Mouse (Mus musculus) midbrain, embryonic 16.5 days (tissue): ENCODE results near the gene Osbp2. TPM values are rescaled to one million over a fixed set of nuclear protein-coding genes. Genes with fewer than 3 reads are reported as not detected.

Experiments used
- ATAC-seq: fragments of 200-750 bp; cut with Nextera tagmentation; 2 replicates; pipeline ENCODE4 v1.8.0; 2017; ENCODE audit warnings: moderate TSS enrichment
- H3K27ac ChIP-seq: fragments of 300-500 bp; sonication (generic); 2 replicates; pipeline ENCODE4 v1.5.1; 2014; ENCODE audit warnings: mild to moderate bottlenecking, low read length, mixed read lengths
- H3K27me3 ChIP-seq: fragments of 300-500 bp; sonication (generic); 2 replicates; pipeline ENCODE4 v1.6.1; 2014; ENCODE audit warnings: low read depth, low read length, mixed read lengths; ENCODE audit not compliant: control insufficient read depth, insufficient read depth
- H3K36me3 ChIP-seq: fragments of 300-500 bp; sonication (generic); 2 replicates; pipeline ENCODE4 v1.6.1; 2014; ENCODE audit warnings: mild to moderate bottlenecking, low read length, moderate library complexity, mixed read lengths; ENCODE audit not compliant: control insufficient read depth, insufficient read depth
- H3K4me1 ChIP-seq: fragments of 300-500 bp; sonication (generic); 2 replicates; pipeline ENCODE4 v1.6.1; 2014; ENCODE audit warnings: mild to moderate bottlenecking, low read length, mixed read lengths; ENCODE audit not compliant: control insufficient read depth, insufficient read depth
- H3K4me2 ChIP-seq: fragments of 300-500 bp; sonication (generic); 2 replicates; pipeline ENCODE4 v1.6.1; 2014; ENCODE audit warnings: mild to moderate bottlenecking, low read length, mixed read lengths
- H3K4me3 ChIP-seq: fragments of 300-500 bp; sonication (generic); 2 replicates; pipeline ENCODE4 v1.5.1; 2014; ENCODE audit warnings: low read depth, mild to moderate bottlenecking, low read length, moderate library complexity, mixed read lengths
- H3K9ac ChIP-seq: fragments of 300-500 bp; sonication (generic); 2 replicates; pipeline ENCODE4 v1.6.1; 2014; ENCODE audit warnings: low read depth, low read length, mixed read lengths
- H3K9me3 ChIP-seq: fragments of 300-500 bp; sonication (generic); replicated peaks from 2 replicates; pipeline ENCODE4 v1.6.1; 2014; ENCODE audit warnings: mild to moderate bottlenecking, low read length, mixed read lengths; ENCODE audit not compliant: control insufficient read depth, poor library complexity, severe bottlenecking
- WGBS: fragments of 180-500 bp; shearing (Covaris S2); extraction: QIAGEN DNeasy Blood & Tissue Kit; methylation state at CpG from one replicate; pipeline ENCODE4 v1.1.7; 2014; 5-methylcytosine and 5-hydroxymethylcytosine counted together
- polyA plus RNA-seq: library from polyadenylated mRNA; unstranded; fragments of >200 nt; fragmentation: Nextera tagmentation; extraction: Ambion mirVana; gene quantifications from 2 replicates; pipeline ENCODE4 v1.2.1, GENCODE M21; 2015

Osbp2 gene
- polyA plus RNA-seq, 1 experiment from 2014 or later: 40.9 TPM

GRCm38 (mm10) chr11:3903046-3903445, 39.3 kb upstream of the Osbp2 start:
- H3K4me1 ChIP-seq: peaks cover 5% of the 10 kb centered on the region
- H3K4me3 ChIP-seq: no peak overlapping the region
- H3K9ac ChIP-seq: no peak overlapping the region
- no peak overlapping the region for H3K27ac ChIP-seq
- ATAC-seq: no peak
- WGBS: 77% methylated on average over 5 of the region's 5 CpGs
- H3K4me2 ChIP-seq: no peak overlapping the region
- H3K9me3 ChIP-seq: no peaks in the 10 kb centered on the region
- no peaks in the 10 kb centered on the region for H3K27me3 ChIP-seq
- peaks cover 18% of the 10 kb centered on the region for H3K36me3 ChIP-seq

- no peak overlapping the region for H3K9ac ChIP-seq
Measured at GRCm38 (mm10) chr11:3902516-3902915, 38.8 kb upstream of the Osbp2 start.

GRCm38 (mm10) chr11:3900296-3900695, 36.6 kb upstream of the Osbp2 start:
- Histone ChIP-seq H3K9me3 (no peaks in the 10 kb centered on the region), H3K4me3 (no peak overlapping the region), H3K4me1 (peaks cover 12% of the 10 kb centered on the region), H3K4me2 (no peak overlapping the region), H3K9ac (no peak overlapping the region), H3K36me3 (peaks cover 27% of the 10 kb centered on the region), H3K27ac (no peak overlapping the region), H3K27me3 (no peaks in the 10 kb centered on the region)
- WGBS: 86% methylated on average over 6 of the region's 6 CpGs
- ATAC-seq: no peak

More at GRCm38 (mm10) chr11:3902516-3902915, 38.8 kb upstream of the Osbp2 start:
- Histone ChIP-seq H3K4me3 (no peak overlapping the region), H3K9me3 (no peaks in the 10 kb centered on the region), H3K36me3 (peaks cover 23% of the 10 kb centered on the region), H3K27ac (no peak overlapping the region), H3K4me1 (peaks cover 5% of the 10 kb centered on the region), H3K4me2 (no peak overlapping the region), H3K27me3 (no peaks in the 10 kb centered on the region)
- 95% methylated on average over 3 of the region's 3 CpGs for WGBS
- no peak for ATAC-seq

GRCm38 (mm10) chr11:3895933-3896332, 32.2 kb upstream of the Osbp2 start:
- H3K27ac ChIP-seq: no peak overlapping the region
- H3K4me1 ChIP-seq: peaks cover 14% of the 10 kb centered on the region
- no peak overlapping the region; the same call in 1 of the 2 replicates for H3K4me3 ChIP-seq
- no peaks in the 10 kb centered on the region for H3K9me3 ChIP-seq
- 96% methylated on average over 1 of the region's 1 CpGs for WGBS
- peaks cover 22% of the 10 kb centered on the region for H3K36me3 ChIP-seq
- peak overlapping the region; percentile 57; the same call in 1 of the 2 replicates for H3K4me2 ChIP-seq
- H3K27me3 ChIP-seq: no peaks in the 10 kb centered on the region
- ATAC-seq: no peak
- no peak overlapping the region for H3K9ac ChIP-seq

- peaks cover 14% of the 10 kb centered on the region for H3K4me1 ChIP-seq
- WGBS: 4% methylated on average over 10 of the region's 10 CpGs
- no peak for ATAC-seq
Measured at GRCm38 (mm10) chr11:3895458-3895857, 31.8 kb upstream of the Osbp2 start.

GRCm38 (mm10) chr11:3894406-3895281, 30.9 kb upstream of the Osbp2 start, which contains the start of the genes 4921536K21Rik and Dusp18:
Gene 4921536K21Rik (minus strand): TSS chr11:3895098.
Gene Dusp18 (plus strand): TSS chr11:3895240.
- no peaks in the 10 kb centered on the region for H3K9me3 ChIP-seq
- H3K9ac ChIP-seq: peak within 1 kb of the TSS; percentile 63
- H3K4me3 ChIP-seq: peak within 1 kb of the TSS; percentile 45
- peak within 1 kb of the TSS; percentile 57 for H3K4me2 ChIP-seq
- no peaks in the 10 kb centered on the region for H3K27me3 ChIP-seq
- peak; percentile 97 for ATAC-seq
- peaks cover 11% of the 10 kb centered on the region for H3K4me1 ChIP-seq
- 2% methylated on average over 46 of the region's 46 CpGs for WGBS
- H3K27ac ChIP-seq: peak within 1 kb of the TSS; percentile 54
- H3K36me3 ChIP-seq: peaks cover 22% of the 10 kb centered on the region

More at GRCm38 (mm10) chr11:3895458-3895857, 31.8 kb upstream of the Osbp2 start:
- no peaks in the 10 kb centered on the region for H3K27me3 ChIP-seq
- H3K4me3 ChIP-seq: peak overlapping the region; percentile 45
- H3K9me3 ChIP-seq: no peaks in the 10 kb centered on the region
- peak overlapping the region; percentile 63 for H3K9ac ChIP-seq
- peak overlapping the region; percentile 57 for H3K4me2 ChIP-seq
- peak overlapping the region; percentile 54 for H3K27ac ChIP-seq
- H3K36me3 ChIP-seq: peaks cover 22% of the 10 kb centered on the region

- Histone ChIP-seq H3K9ac (no peak overlapping the region), H3K9me3 (no peaks in the 10 kb centered on the region), H3K27me3 (no peaks in the 10 kb centered on the region), H3K36me3 (peaks cover 22% of the 10 kb centered on the region), H3K4me2 (peak overlapping the region; percentile 57), H3K4me3 (no peak overlapping the region; the same call in 1 of the 2 replicates), H3K27ac (no peak overlapping the region), H3K4me1 (peaks cover 11% of the 10 kb centered on the region)
- WGBS: 80% methylated on average over 6 of the region's 6 CpGs
- no peak for ATAC-seq
Measured at GRCm38 (mm10) chr11:3893970-3894369, 30.3 kb upstream of the Osbp2 start.

GRCm38 (mm10) chr11:3887331-3887730, 23.6 kb upstream of the Osbp2 start:
- Histone ChIP-seq H3K9me3 (no peaks in the 10 kb centered on the region), H3K4me2 (no peak overlapping the region), H3K4me1 (no peaks in the 10 kb centered on the region), H3K9ac (no peak overlapping the region), H3K27me3 (no peaks in the 10 kb centered on the region), H3K27ac (no peak overlapping the region), H3K36me3 (no peaks in the 10 kb centered on the region), H3K4me3 (no peak overlapping the region)
- 87% methylated on average over 5 of the region's 5 CpGs for WGBS
- no peak for ATAC-seq

GRCm38 (mm10) chr11:3883711-3884110, 20.0 kb upstream of the Osbp2 start:
- no peaks in the 10 kb centered on the region for H3K4me1 ChIP-seq
- H3K9me3 ChIP-seq: no peaks in the 10 kb centered on the region
- no peak overlapping the region for H3K4me2 ChIP-seq
- no peak overlapping the region for H3K4me3 ChIP-seq
- WGBS: 80% methylated on average over 3 of the region's 3 CpGs
- ATAC-seq: no peak
- no peaks in the 10 kb centered on the region for H3K27me3 ChIP-seq
- H3K36me3 ChIP-seq: no peaks in the 10 kb centered on the region
- H3K9ac ChIP-seq: no peak overlapping the region
- H3K27ac ChIP-seq: no peak overlapping the region
